Mouse (Mus musculus): ENCODE data around the gene Psme2. TPM values are rescaled to one million over a fixed set of nuclear protein-coding genes. Genes with fewer than 3 reads are reported as not detected.

The Psme2 gene
- polyA plus RNA-seq, 1 experiment: 44.5 TPM

DNA sequence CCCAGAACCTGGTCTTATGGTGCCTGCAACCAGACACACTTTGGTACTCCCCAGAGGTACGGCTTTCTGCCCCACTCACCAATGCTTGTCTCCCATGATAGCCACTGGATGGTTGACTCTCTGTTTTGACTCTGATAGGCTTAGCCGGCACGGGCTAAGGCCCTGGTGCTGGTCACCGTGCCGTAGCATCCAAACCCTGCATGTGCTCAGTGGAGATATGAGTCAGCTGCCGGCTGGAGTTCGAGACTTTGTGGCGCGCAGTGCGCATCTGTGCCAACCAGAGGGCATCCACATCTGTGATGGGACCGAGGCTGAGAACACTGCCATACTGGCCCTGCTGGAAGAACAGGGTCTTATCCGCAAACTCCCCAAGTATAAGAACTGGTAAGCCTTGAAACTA, 48.6 kb downstream of the Psme2 start:
- H3K27ac ChIP-seq (ENCODE audit: insufficient read depth, low read length): no peak overlapping the region
- no peak for TF ChIP-seq CTCF (IDR thresholded peaks at IDR 0.05; ENCODE audit: extremely low read depth, insufficient read depth, low read length)
- H3K4me3 ChIP-seq (ENCODE audit: insufficient read depth, low read length): no peak overlapping the region
- H3K4me1 ChIP-seq (ENCODE audit: control insufficient read depth, insufficient read depth, low read length): 0 out of 2 replicates have a peak, but pooled peaks cover 3% of the 10 kb centered on the region

DNA sequence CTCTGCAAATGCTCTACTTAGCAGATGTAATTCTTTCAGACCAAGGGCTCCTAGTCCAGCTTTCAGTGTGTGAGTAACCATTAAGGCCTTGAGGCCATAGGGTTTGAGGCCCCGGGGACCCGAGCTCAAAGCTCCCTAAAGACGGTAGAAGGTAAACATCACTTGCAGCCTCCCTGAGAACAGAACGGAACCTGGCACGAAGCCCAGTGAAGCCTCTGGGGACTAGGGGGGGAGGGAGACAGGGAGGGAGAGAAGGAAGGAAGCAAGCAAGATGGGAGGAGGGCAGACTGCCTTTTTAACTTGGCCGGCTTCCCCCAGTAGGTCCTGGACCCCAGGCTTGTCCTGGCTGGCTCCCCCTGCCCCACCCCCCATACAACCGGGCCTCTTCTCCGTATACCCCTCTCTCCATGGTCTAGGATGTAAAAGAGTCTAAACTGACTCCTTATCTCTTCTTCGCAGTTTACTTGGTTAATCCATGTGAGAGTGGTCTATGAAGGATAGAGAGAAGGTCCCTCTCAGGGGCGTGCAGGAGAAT, 50.1 kb downstream of the Psme2 start:
- TF ChIP-seq CTCF (IDR thresholded peaks at IDR 0.05; ENCODE audit: extremely low read depth, insufficient read depth, low read length): no peak
- TF ChIP-seq POLR2A (IDR thresholded peaks at IDR 0.05; ENCODE audit: extremely low read depth, insufficient read depth, low read length): peak; percentile 25; the same call in 1 of the 2 replicates
- H3K4me1 ChIP-seq (ENCODE audit: control insufficient read depth, insufficient read depth, low read length): 0 out of 2 replicates have a peak, but pooled peaks cover 3% of the 10 kb centered on the region

DNA sequence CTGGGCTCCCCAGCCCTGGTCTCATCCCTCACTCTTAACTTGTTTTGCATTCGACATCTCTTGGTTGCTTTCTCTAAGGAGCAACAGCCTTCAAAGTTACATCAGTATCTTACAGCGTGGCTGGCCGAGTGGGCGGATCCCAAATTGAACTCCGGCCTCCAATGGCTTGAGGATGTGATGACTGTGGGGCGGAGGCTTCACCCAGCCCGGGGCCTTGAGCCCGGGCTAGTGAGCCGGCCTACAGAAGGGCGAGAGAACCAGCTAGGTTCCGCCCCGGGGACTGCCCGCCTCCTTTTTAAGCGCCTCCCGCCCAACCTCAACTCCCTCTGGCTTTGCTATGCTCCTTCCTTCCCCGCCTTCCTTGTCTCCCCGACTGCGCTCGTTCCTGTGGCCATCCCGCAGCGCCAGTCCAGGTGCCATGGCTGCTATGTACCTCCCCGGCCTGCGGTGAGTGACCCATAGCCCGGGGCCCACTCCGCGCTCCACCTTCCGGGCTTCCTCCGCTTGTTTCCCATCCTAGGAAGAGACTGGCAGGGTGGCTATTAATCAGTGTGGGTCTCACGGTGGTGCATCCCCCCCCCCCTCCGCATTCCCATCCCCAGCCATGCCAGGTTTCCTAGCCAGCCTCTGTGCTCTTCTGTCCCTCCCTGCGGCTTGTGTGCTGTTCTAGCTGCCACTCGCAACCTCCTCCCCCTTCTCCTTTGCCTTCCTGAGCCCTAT, 50.7 kb downstream of the Psme2 start, which contains the start of gene Pck2:
TSS of gene Pck2 (plus strand) at position 200 of the 720 bp plus-strand sequence.
- peak within 1 kb of the TSS; percentile 63 for H3K4me3 ChIP-seq (ENCODE audit: insufficient read depth, low read length)
- H3K27ac ChIP-seq (ENCODE audit: insufficient read depth, low read length): peak within 1 kb of the TSS; percentile 54
- TF ChIP-seq POLR2A (IDR thresholded peaks at IDR 0.05; ENCODE audit: extremely low read depth, insufficient read depth, low read length): peak; percentile 52; the same call in 1 of the 2 replicates
- TF ChIP-seq CTCF (IDR thresholded peaks at IDR 0.05; ENCODE audit: extremely low read depth, insufficient read depth, low read length): no peak
- H3K4me1 ChIP-seq (ENCODE audit: control insufficient read depth, insufficient read depth, low read length): 0 out of 2 replicates have a peak, but pooled peaks cover 3% of the 10 kb centered on the region

More for the DNA sequence above, 50.1 kb downstream of the Psme2 start:
- H3K4me3 ChIP-seq (ENCODE audit: insufficient read depth, low read length): peak overlapping the region; percentile 63
- H3K27ac ChIP-seq (ENCODE audit: insufficient read depth, low read length): peak overlapping the region; percentile 54

Other genes starting within 250 kb of the Psme2 start
- gene Dhrs4, start 112.4 kb downstream of the Psme2 start, polyA plus RNA-seq (2012; rRNA removed): 14.3 and 16.0 TPM in 2 replicates
- 56.0 and 63.7 TPM in 2 replicates for gene Carmil3, start 100.5 kb downstream of the Psme2 start, polyA plus RNA-seq (2012; rRNA removed)
- 195 and 268 TPM in 2 replicates for gene Cpne6, start 80.7 kb downstream of the Psme2 start, polyA plus RNA-seq (2012; rRNA removed)
- 0.21 and 0.66 TPM in 2 replicates for gene Nrl, start 66.1 kb downstream of the Psme2 start, polyA plus RNA-seq (2012; rRNA removed)
- gene Pck2, start 50.8 kb downstream of the Psme2 start, polyA plus RNA-seq (2012; rRNA removed): 27.2 and 35.7 TPM in 2 replicates
- 94.6 and 110 TPM in 2 replicates for gene Dcaf11, start 31.1 kb downstream of the Psme2 start, polyA plus RNA-seq (2012; rRNA removed)
- 0.86 and 1.7 TPM in 2 replicates for gene A730061H03Rik, start 30.7 kb downstream of the Psme2 start, polyA plus RNA-seq (2012; rRNA removed)
- not detected in 2 replicates for gene Fitm1, start 15.5 kb downstream of the Psme2 start, polyA plus RNA-seq (2012; rRNA removed)
- gene Psme1, start 13.0 kb downstream of the Psme2 start, polyA plus RNA-seq (2012; rRNA removed): 50.2 and 61.4 TPM in 2 replicates
- gene Emc9, start 5.8 kb downstream of the Psme2 start, polyA plus RNA-seq (2012; rRNA removed): 51.9 and 55.3 TPM in 2 replicates
- gene Rnf31, start 595 bp upstream of the Psme2 start, polyA plus RNA-seq (2012; rRNA removed): 22.5 and 24.7 TPM in 2 replicates
- 18.2 and 21.2 TPM in 2 replicates for gene Irf9, start 12.5 kb upstream of the Psme2 start, polyA plus RNA-seq (2012; rRNA removed)
- gene Rec8, start 26.9 kb upstream of the Psme2 start, polyA plus RNA-seq (2012; rRNA removed): 5.0 and 5.8 TPM in 2 replicates
- gene Ipo4, start 44.8 kb upstream of the Psme2 start, polyA plus RNA-seq (2012; rRNA removed): 152 and 165 TPM in 2 replicates
- gene Gm49378, start 46.8 kb upstream of the Psme2 start, polyA plus RNA-seq (2012; rRNA removed): 6.5 and 6.6 TPM in 2 replicates
- 30.8 and 33.7 TPM in 2 replicates for gene Tm9sf1, start 52.7 kb upstream of the Psme2 start, polyA plus RNA-seq (2012; rRNA removed)
- gene Tssk4, start 59.1 kb upstream of the Psme2 start, polyA plus RNA-seq (2012; rRNA removed): 0.79 and 1.0 TPM in 2 replicates
- gene Mdp1, start 69.4 kb upstream of the Psme2 start, polyA plus RNA-seq (2012; rRNA removed): 46.8 and 47.9 TPM in 2 replicates
- gene Gmpr2, start 80.8 kb upstream of the Psme2 start, polyA plus RNA-seq (2012; rRNA removed): 31.4 and 35.1 TPM in 2 replicates
- gene Nedd8, start 81.0 kb upstream of the Psme2 start, polyA plus RNA-seq (2012; rRNA removed): 346 and 353 TPM in 2 replicates
- 16.1 and 18.7 TPM in 2 replicates for gene Tinf2, start 90.7 kb upstream of the Psme2 start, polyA plus RNA-seq (2012; rRNA removed)
- 0.04 and 0.08 TPM in 2 replicates for gene Tgm1, start 122.8 kb upstream of the Psme2 start, polyA plus RNA-seq (2012; rRNA removed)
- 64.7 and 67.9 TPM in 2 replicates for gene Rabggta, start 131.2 kb upstream of the Psme2 start, polyA plus RNA-seq (2012; rRNA removed)
- gene Dhrs1, start 154.6 kb upstream of the Psme2 start, polyA plus RNA-seq (2012; rRNA removed): 117 TPM in 2 replicates
- gene Nop9, start 154.6 kb upstream of the Psme2 start, polyA plus RNA-seq (2012; rRNA removed): 9.1 and 9.2 TPM in 2 replicates
- gene Cideb, start 167.3 kb upstream of the Psme2 start, polyA plus RNA-seq (2012; rRNA removed): 16.9 and 18.2 TPM in 2 replicates
- gene Ltb4r2, start 170.3 kb upstream of the Psme2 start, polyA plus RNA-seq (2012; rRNA removed): 0.15 and 0.17 TPM in 2 replicates
- 0.25 and 0.45 TPM in 2 replicates for gene Ltb4r1, start 174.8 kb upstream of the Psme2 start, polyA plus RNA-seq (2012; rRNA removed)
- gene Adcy4, start 193.0 kb upstream of the Psme2 start, polyA plus RNA-seq (2012; rRNA removed): 3.4 and 4.4 TPM in 2 replicates
- gene Ripk3, start 197.8 kb upstream of the Psme2 start, polyA plus RNA-seq (2012; rRNA removed): 0.66 and 1.0 TPM in 2 replicates
- gene Nfatc4, start 232.0 kb upstream of the Psme2 start, polyA plus RNA-seq (2012; rRNA removed): 1.8 and 2.0 TPM in 2 replicates